Mouse (Mus musculus) adrenal gland, postnatal 14 days (tissue): ENCODE results near the gene Tpst1. TPM values are rescaled to one million over a fixed set of nuclear protein-coding genes. Genes with fewer than 3 reads are reported as not detected.

Source experiments
- DNase-seq: peaks from one replicate; pipeline ENCODE4 v3.0.0; 2021; ENCODE audit warnings: mixed read lengths
- total RNA-seq: library from RNA; stranded (reverse); gene quantifications from 2 replicates; pipeline ENCODE4 v1.2.3, GENCODE M21; 2021

The Tpst1 gene
- total RNA-seq, 1 experiment from 2014 or later = 32.5 TPM

- peak; percentile 35 for DNase-seq
Observed at GRCm38 (mm10) chr5:130143101-130143500, 70.0 kb downstream of the Tpst1 start.

GRCm38 (mm10) chr5:130143977-130144333, 70.8 kb downstream of the Tpst1 start:
- peak; percentile 92 for DNase-seq

- peak; percentile 97 for DNase-seq
Observed at GRCm38 (mm10) chr5:130144334-130145312, 71.5 kb downstream of the Tpst1 start, which contains the start of gene Kctd7. TSS of gene Kctd7 (plus strand) at chr5:130144861.

GRCm38 (mm10) chr5:130145961-130146360, 72.8 kb downstream of the Tpst1 start:
- DNase-seq = peak; percentile 53

GRCm38 (mm10) chr5:130149726-130150310, 76.7 kb downstream of the Tpst1 start:
- no peak for DNase-seq

GRCm38 (mm10) chr5:130154286-130154685, 81.2 kb downstream of the Tpst1 start:
- no peak for DNase-seq

GRCm38 (mm10) chr5:130158545-130158944, 85.4 kb downstream of the Tpst1 start:
- DNase-seq = no peak

GRCm38 (mm10) chr5:130159761-130160201, 86.7 kb downstream of the Tpst1 start:
- no peak for DNase-seq

- DNase-seq = peak; percentile 90
Observed at GRCm38 (mm10) chr5:130163670-130164069, 90.5 kb downstream of the Tpst1 start.

- DNase-seq = no peak
Observed at GRCm38 (mm10) chr5:130165213-130165612, 92.1 kb downstream of the Tpst1 start.

GRCm38 (mm10) chr5:130169109-130169508, 96.0 kb downstream of the Tpst1 start:
- DNase-seq = no peak

- no peak for DNase-seq
Observed at GRCm38 (mm10) chr5:130170666-130171422, 97.7 kb downstream of the Tpst1 start.

GRCm38 (mm10) chr5:130171423-130171954, 98.4 kb downstream of the Tpst1 start, which contains the start of gene Rabgef1:
TSS of gene Rabgef1 (plus strand) at chr5:130171798.
- peak; percentile 97 for DNase-seq

- DNase-seq = peak; percentile 79
Observed at GRCm38 (mm10) chr5:130171956-130172601, 99.0 kb downstream of the Tpst1 start.

- no peak for DNase-seq
Observed at GRCm38 (mm10) chr5:130173012-130173411, 99.9 kb downstream of the Tpst1 start.

GRCm38 (mm10) chr5:130177871-130178270, 104.7 kb downstream of the Tpst1 start:
- DNase-seq = no peak

- no peak for DNase-seq
Observed at GRCm38 (mm10) chr5:130180362-130180761, 107.2 kb downstream of the Tpst1 start.

GRCm38 (mm10) chr5:130181740-130182540, 108.8 kb downstream of the Tpst1 start:
- DNase-seq = no peak

- no peak for DNase-seq
Observed at GRCm38 (mm10) chr5:130182541-130182821, 109.4 kb downstream of the Tpst1 start.

GRCm38 (mm10) chr5:130184193-130184856, 111.2 kb downstream of the Tpst1 start:
- DNase-seq = peak; percentile 67
